Mouse (Mus musculus) heart, postnatal 10 days (tissue): ENCODE data around the gene Dact3. TPM values are rescaled to one million over a fixed set of nuclear protein-coding genes. Genes with fewer than 3 reads are reported as not detected.

Experiments used
- DNase-seq, 2 experiments: peaks; one replicate each; pipeline ENCODE4 v3.0.0; 2021
- intact Hi-C: fragments of 180-260 bp; cut with DNase I; formaldehyde crosslinking; loops from one replicate; pipeline ENCODE4 v1.15.1; 2025
- total RNA-seq, 2 experiments: library from RNA; stranded (reverse); gene quantifications; 2 replicates each; pipeline ENCODE4 v1.2.3; 2021

Gene Dact3
- 10 to 100 TPM; 28.2 to 32.7 TPM for total RNA-seq

- DNase-seq: no peak
- intact Hi-C loops: no loop called here
Measured at GRCm38 (mm10) chr7:16875310-16875325, at the start of gene Dact3. Dact3 (plus strand) TSS chr7:16875317.

DNA sequence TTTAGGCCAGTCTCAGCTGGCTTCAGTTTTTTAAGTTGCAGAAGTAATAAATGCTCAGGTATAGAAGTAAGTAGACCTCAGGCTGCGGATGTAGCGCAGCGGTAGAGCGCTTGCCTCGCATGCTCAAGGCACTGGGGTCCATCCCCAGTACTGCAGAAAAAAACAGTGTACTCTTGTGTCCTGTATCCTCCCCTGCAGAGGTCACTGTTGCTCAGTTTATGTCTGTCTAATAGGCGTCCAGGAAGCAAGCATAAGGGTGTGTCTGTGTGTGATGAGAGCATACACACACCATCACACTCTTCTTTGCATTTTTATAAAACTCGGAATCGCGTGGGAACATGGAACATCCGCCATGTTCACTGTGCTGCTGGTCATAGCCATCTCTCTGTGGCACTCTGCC lies 49.3 kb upstream of the Dact3 start:
- intact Hi-C loops: loop anchor here (2.0 kb wide), 2 partner anchors 33 to 67 kb away; no protein-coding TSS in a partner anchor
- peak; percentile 57 to 69 for DNase-seq

DNA sequence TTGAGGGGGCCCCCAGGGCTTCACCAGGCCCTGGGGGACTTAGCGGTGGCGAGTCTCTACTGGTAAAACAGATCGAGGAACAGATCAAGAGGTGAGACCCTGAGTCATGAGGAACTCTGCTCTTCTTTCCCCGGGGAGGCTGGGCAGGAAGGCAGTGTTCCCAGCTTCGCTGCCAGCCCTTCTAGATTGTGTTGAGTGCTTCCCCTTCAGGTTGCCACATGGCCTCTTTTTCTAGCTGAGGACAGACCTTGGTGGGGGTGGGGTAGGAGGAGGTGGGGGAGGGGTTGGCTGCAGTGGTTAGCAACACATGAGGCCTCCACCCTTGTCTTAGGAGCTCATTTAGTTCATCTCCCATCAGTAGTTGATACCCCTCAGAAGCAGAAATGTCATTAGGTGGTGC lies 48.5 kb upstream of the Dact3 start:
- intact Hi-C loops: loop anchor here (2.0 kb wide), 2 partner anchors 32 to 66 kb away; no protein-coding TSS in a partner anchor
- no peak for DNase-seq

GRCm38 (mm10) chr7:16827274-16827673 lies 47.8 kb upstream of the Dact3 start:
- DNase-seq: no peak
- intact Hi-C loops: loop anchor here (2.0 kb wide), 2 partner anchors 32 to 66 kb away; no protein-coding TSS in a partner anchor

GRCm38 (mm10) chr7:16830449-16830848 lies 44.7 kb upstream of the Dact3 start:
- intact Hi-C loops: no loop called here

GRCm38 (mm10) chr7:16837916-16838803 lies 37.0 kb upstream of the Dact3 start:
- no peak for DNase-seq
- intact Hi-C loops: no loop called here

More at GRCm38 (mm10) chr7:16830449-16830848, 44.7 kb upstream of the Dact3 start:
- DNase-seq: no peak

- intact Hi-C loops: no loop called here
- DNase-seq: no peak
Measured at GRCm38 (mm10) chr7:16838804-16839426, 36.2 kb upstream of the Dact3 start.

- intact Hi-C loops: no loop called here
- no peak for DNase-seq
Measured at GRCm38 (mm10) chr7:16839427-16840108, 35.5 kb upstream of the Dact3 start.

GRCm38 (mm10) chr7:16840109-16840491 lies 35.0 kb upstream of the Dact3 start:
- intact Hi-C loops: no loop called here
- DNase-seq: no peak

GRCm38 (mm10) chr7:16841078-16841477 lies 34.0 kb upstream of the Dact3 start:
- intact Hi-C loops: loop anchor here (1.0 kb wide), 1 partner anchor 10 kb away; no protein-coding TSS in a partner anchor
- DNase-seq: no peak

GRCm38 (mm10) chr7:16841561-16842560 lies 33.3 kb upstream of the Dact3 start:
- intact Hi-C loops: loop anchor here (1.0 kb wide), 2 partner anchors 8 to 11 kb away; no protein-coding TSS in a partner anchor

DNA sequence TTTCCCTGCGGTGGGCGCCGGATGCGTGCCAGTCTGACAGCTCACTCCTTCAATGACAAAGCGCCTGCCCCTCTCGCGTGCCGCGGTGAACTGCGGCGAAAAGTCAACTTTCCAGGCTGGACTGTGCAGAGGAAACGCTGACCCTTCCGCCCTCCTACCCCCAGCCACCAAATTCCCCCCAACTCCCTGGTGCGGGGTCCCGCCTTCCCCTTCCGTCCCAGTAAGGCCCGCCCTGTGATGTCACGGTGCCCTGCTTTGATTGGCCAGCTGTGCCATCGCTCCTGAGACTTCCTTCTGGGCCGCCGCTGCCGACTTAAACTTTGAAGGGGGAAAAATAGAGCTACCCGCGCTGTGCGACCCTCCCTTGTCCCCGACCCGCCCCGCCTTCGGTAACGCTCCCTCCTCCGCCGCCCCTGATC lies 32.5 kb upstream of the Dact3 start, which contains the start of gene Prkd2:
Gene Prkd2 (plus strand): TSS at position 258 of the 419 bp plus-strand sequence.
- DNase-seq: peak; percentile 96
- intact Hi-C loops: loop anchor here (1.0 kb wide), 1 partner anchor 8 kb away; no protein-coding TSS in a partner anchor

More at GRCm38 (mm10) chr7:16841561-16842560, 33.3 kb upstream of the Dact3 start:
- peak in 1 of 2 experiments; percentile 29 for DNase-seq

GRCm38 (mm10) chr7:16843441-16844171 lies 31.5 kb upstream of the Dact3 start:
- intact Hi-C loops: no loop called here
- peak; percentile 47 to 52 for DNase-seq

DNA sequence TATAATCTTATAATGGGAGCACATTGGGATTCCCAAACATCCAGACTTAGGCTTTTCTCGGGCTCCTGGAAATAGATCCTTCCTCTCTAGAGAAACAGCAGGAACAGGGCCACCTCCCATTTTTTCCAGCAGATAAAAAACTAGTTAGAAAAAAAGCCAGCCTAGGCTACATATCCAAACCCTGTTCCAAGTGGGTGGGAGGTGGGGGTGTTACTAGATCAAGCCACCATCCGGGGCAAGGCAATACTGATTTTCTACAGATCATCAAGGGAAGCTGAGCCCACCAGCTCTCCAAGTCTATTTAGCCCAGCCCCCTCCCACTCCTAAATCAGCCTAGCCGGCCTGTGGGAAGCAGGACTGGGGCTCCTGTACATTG lies 30.4 kb upstream of the Dact3 start:
- peak in 1 of 2 experiments; percentile 42 for DNase-seq
- intact Hi-C loops: no loop called here

GRCm38 (mm10) chr7:16845072-16845819 lies 29.9 kb upstream of the Dact3 start:
- intact Hi-C loops: no loop called here

DNA sequence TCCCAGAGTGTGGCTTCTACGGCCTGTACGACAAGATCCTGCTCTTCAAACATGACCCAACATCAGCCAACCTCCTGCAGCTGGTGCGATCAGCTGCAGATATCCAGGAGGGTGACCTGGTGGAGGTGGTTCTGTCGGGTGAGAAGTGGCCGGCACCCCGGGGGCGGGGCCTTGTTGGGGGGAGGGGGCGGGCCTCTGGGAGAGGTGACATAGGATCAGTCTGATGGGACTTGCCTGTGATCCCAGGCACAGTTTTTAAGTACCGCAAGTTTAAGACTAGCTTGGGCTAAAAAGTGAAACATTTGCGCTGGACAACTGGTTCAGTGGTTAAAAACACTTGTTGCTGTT lies 29.3 kb upstream of the Dact3 start:
- intact Hi-C loops: no loop called here
- DNase-seq: no peak

More at GRCm38 (mm10) chr7:16845072-16845819, 29.9 kb upstream of the Dact3 start:
- peak; percentile 58 to 60 for DNase-seq

- no peak for DNase-seq
- intact Hi-C loops: no loop called here
Measured at GRCm38 (mm10) chr7:16846775-16847174, 28.3 kb upstream of the Dact3 start.

- intact Hi-C loops: no loop called here
Measured at GRCm38 (mm10) chr7:16847507-16847906, 27.6 kb upstream of the Dact3 start.

DNA sequence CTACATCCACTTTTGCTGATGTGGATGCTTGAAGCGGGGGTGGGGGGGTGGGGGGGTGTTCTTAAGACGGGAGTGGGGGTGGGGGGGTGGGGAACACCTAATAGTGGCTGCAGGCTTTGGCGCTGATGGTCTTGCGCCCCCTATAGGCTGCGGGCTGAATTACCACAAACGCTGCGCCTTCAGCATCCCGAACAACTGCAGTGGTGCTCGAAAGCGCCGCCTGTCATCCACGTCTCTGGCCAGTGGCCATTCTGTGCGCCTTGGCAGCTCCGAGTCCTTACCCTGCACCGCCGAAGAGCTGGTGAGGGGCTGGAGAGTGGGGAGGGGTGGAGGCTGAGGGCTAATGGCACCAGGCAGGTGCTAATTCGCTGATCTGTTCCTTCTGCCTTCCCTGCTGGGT lies 26.5 kb upstream of the Dact3 start:
- intact Hi-C loops: no loop called here
- peak; percentile 43 to 69 for DNase-seq

More at GRCm38 (mm10) chr7:16847507-16847906, 27.6 kb upstream of the Dact3 start:
- no peak for DNase-seq
